Mouse (Mus musculus) midbrain, embryonic 15.5 days (tissue): ENCODE data around the gene Nfam1. TPM values are rescaled to one million over a fixed set of nuclear protein-coding genes. Genes with fewer than 3 reads are reported as not detected.

ENCODE experiments used
- ATAC-seq: fragments of 200-750 bp; cut with Nextera tagmentation; replicated peaks from 2 replicates; pipeline ENCODE4 v1.8.0; 2017; ENCODE audit warnings: moderate TSS enrichment
- H3K27ac ChIP-seq: fragments of 300-500 bp; sonication (generic); 2 replicates; pipeline ENCODE4 v1.5.1; 2015; ENCODE audit warnings: mild to moderate bottlenecking, inconsistent platforms
- H3K27me3 ChIP-seq: fragments of 300-500 bp; sonication (generic); replicated peaks from 2 replicates; pipeline ENCODE4 v1.6.1; 2015; ENCODE audit warnings: inconsistent platforms
- H3K36me3 ChIP-seq: fragments of 300-500 bp; sonication (generic); replicated peaks from 2 replicates; pipeline ENCODE4 v1.6.1; 2015; ENCODE audit warnings: inconsistent platforms
- H3K4me1 ChIP-seq: fragments of 300-500 bp; sonication (generic); 2 replicates; pipeline ENCODE4 v1.6.1; 2015; ENCODE audit warnings: inconsistent platforms
- H3K4me2 ChIP-seq: fragments of 300-500 bp; sonication (generic); 2 replicates; pipeline ENCODE4 v1.6.1; 2015; ENCODE audit warnings: inconsistent platforms, mild to moderate bottlenecking, moderate library complexity
- H3K4me3 ChIP-seq: fragments of 300-500 bp; sonication (generic); 2 replicates; pipeline ENCODE4 v1.5.1; 2015; ENCODE audit warnings: mild to moderate bottlenecking, inconsistent platforms
- H3K9ac ChIP-seq: fragments of 300-500 bp; sonication (generic); 2 replicates; pipeline ENCODE4 v1.6.1; 2015; ENCODE audit warnings: mild to moderate bottlenecking, inconsistent platforms
- H3K9me3 ChIP-seq: fragments of 300-500 bp; sonication (generic); 2 replicates; pipeline ENCODE4 v1.6.1; 2016; ENCODE audit warnings: inconsistent platforms
- WGBS: fragments of 180-500 bp; shearing (Covaris S2); methylation state at CpG from one replicate; pipeline ENCODE4 v1.1.7; 2015; ENCODE audit warnings: mixed read lengths; 5-methylcytosine and 5-hydroxymethylcytosine counted together
- polyA plus RNA-seq: library from polyadenylated mRNA; unstranded; fragments of >200 nt; fragmentation: Nextera tagmentation; extraction: Ambion mirVana; gene quantifications from 2 replicates; pipeline ENCODE4 v1.2.1, GENCODE M21; 2015

The Nfam1 gene
- polyA plus RNA-seq, 1 experiment from 2014 or later, result 2.9 TPM

GRCm38 (mm10) chr15:82963090-82963489 lies 70.0 kb downstream of the Nfam1 start:
- Histone ChIP-seq H3K4me2 (peak overlapping the region; percentile 70), H3K4me1 (peaks cover 70% of the 10 kb centered on the region), H3K9me3 (no peaks in the 10 kb centered on the region), H3K4me3 (peak overlapping the region; percentile 58), H3K27me3 (0 out of 2 replicates have a peak, but pooled peaks cover 3% of the 10 kb centered on the region), H3K9ac (peak overlapping the region; percentile 65), H3K36me3 (no peaks in the 10 kb centered on the region), H3K27ac (peak overlapping the region; percentile 78)
- 2% methylated on average over 34 of the region's 39 CpGs for WGBS
- no peak for ATAC-seq

- Histone ChIP-seq H3K27ac (peak overlapping the region; percentile 78), H3K9me3 (no peaks in the 10 kb centered on the region), H3K36me3 (no peaks in the 10 kb centered on the region), H3K4me2 (peak overlapping the region; percentile 70), H3K27me3 (0 out of 2 replicates have a peak, but pooled peaks cover 3% of the 10 kb centered on the region), H3K4me1 (peaks cover 70% of the 10 kb centered on the region), H3K9ac (peak overlapping the region; percentile 65), H3K4me3 (peak overlapping the region; percentile 58)
- WGBS, result 33% methylated on average over 4 of the region's 4 CpGs
- 0 out of 2 replicates have a peak, but pooled peaks have one; percentile 15 for ATAC-seq
These were observed 70.6 kb downstream of the Nfam1 start for GRCm38 (mm10) chr15:82962536-82962935.

GRCm38 (mm10) chr15:82960786-82961561 lies 72.1 kb downstream of the Nfam1 start:
- H3K36me3 ChIP-seq, result no peaks in the 10 kb centered on the region
- H3K9me3 ChIP-seq, result no peaks in the 10 kb centered on the region
- H3K4me1 ChIP-seq, result peaks cover 83% of the 10 kb centered on the region
- WGBS, result 2% methylated on average over 26 of the region's 26 CpGs
- peak overlapping the region; percentile 70 for H3K4me2 ChIP-seq
- H3K27ac ChIP-seq, result peak overlapping the region; percentile 78
- peak overlapping the region; percentile 54 for H3K9ac ChIP-seq
- H3K4me3 ChIP-seq, result peak overlapping the region; percentile 58
- ATAC-seq, result peak; percentile 8; the same call in 1 of the 2 replicates
- 0 out of 2 replicates have a peak, but pooled peaks cover 3% of the 10 kb centered on the region for H3K27me3 ChIP-seq

DNA sequence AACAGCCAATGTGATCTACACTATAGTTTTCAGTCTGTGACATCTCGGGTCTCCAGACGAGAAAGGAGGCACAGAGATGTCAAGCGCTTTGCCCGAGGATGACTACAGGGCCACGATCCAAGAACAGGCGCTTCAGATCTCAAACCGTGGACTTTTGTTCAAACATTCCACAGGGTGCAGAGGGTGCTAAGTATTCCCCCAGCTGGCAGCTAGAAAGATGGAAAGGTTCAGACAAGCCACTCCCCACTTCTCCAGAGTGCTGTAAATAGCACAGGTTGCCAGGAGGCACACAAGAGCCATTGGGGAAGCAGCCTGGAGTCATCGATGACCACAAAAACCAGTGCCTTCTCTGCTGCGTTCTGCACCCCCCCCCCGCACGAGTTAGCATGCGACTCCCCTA lies 74.0 kb downstream of the Nfam1 start:
- Histone ChIP-seq H3K36me3 (no peaks in the 10 kb centered on the region), H3K9me3 (no peaks in the 10 kb centered on the region), H3K4me2 (peak overlapping the region; percentile 70), H3K4me1 (peaks cover 79% of the 10 kb centered on the region), H3K9ac (peak overlapping the region; percentile 41; the same call in 1 of the 2 replicates), H3K27ac (peak overlapping the region; percentile 73), H3K27me3 (no peaks in the 10 kb centered on the region), H3K4me3 (peak overlapping the region; percentile 20; the same call in 1 of the 2 replicates)
- no peak for ATAC-seq
- WGBS, result 57% methylated on average over 12 of the region's 12 CpGs

DNA sequence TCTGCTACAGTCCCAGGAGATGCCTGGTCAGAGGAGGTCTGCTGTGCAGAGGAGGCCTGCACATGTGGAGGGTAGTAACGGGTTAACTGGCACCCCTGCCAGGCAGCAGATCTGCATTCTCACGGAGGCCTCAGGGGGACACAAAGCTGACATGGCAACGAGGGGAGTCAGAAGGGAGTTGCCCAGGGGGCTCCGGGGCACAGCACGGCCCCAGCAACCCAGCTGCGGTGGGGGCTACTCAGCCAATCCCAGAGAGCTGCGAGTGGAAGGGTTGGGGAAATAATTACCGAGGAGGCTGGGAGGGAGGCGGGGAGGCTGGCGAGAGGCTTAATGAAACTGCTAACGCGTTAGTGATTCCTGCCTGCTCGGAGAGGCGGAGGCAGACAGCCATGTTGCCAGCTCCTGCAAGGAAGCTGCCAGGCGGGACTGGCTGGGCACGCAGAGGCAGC lies 74.8 kb downstream of the Nfam1 start:
- no peaks in the 10 kb centered on the region for H3K36me3 ChIP-seq
- peak overlapping the region; percentile 41 for H3K9ac ChIP-seq
- peaks cover 86% of the 10 kb centered on the region for H3K4me1 ChIP-seq
- no peaks in the 10 kb centered on the region for H3K9me3 ChIP-seq
- peak; percentile 38 for ATAC-seq
- peak overlapping the region; percentile 20 for H3K4me3 ChIP-seq
- no peaks in the 10 kb centered on the region for H3K27me3 ChIP-seq
- WGBS, result 6% methylated on average over 16 of the region's 16 CpGs
- peak overlapping the region; percentile 73 for H3K27ac ChIP-seq
- peak overlapping the region; percentile 70 for H3K4me2 ChIP-seq

DNA sequence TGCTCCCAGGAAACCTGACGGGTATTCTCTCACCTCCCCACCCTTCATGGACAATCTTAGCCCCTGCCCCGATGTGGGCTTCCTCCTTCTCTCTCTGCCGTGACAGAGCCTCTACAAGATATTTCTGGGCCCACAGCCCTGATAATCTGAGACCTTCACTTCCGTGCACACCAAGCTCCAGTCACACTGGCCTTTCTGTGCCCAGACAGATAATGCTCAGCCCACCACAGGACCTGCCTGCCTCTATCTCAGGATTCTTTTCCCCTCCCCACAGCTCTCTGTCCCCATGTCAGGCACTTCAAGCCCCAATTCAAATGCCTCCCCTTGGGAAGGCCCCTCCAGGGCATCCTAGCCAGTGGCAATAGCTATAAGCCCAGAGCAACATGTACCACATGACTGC lies 76.4 kb downstream of the Nfam1 start:
- WGBS, result 63% methylated on average over 4 of the region's 4 CpGs
- Histone ChIP-seq H3K4me2 (no peak overlapping the region), H3K4me1 (peaks cover 87% of the 10 kb centered on the region), H3K27ac (no peak overlapping the region), H3K27me3 (no peaks in the 10 kb centered on the region), H3K9ac (no peak overlapping the region), H3K4me3 (no peak overlapping the region), H3K36me3 (no peaks in the 10 kb centered on the region), H3K9me3 (no peaks in the 10 kb centered on the region)
- ATAC-seq, result no peak

- H3K36me3 ChIP-seq, result no peaks in the 10 kb centered on the region
- ATAC-seq, result no peak
- peaks cover 83% of the 10 kb centered on the region for H3K4me1 ChIP-seq
- H3K4me2 ChIP-seq, result no peak overlapping the region
- H3K4me3 ChIP-seq, result no peak overlapping the region
- WGBS, result 75% methylated on average over 3 of the region's 3 CpGs
- H3K27ac ChIP-seq, result no peak overlapping the region
- H3K9ac ChIP-seq, result no peak overlapping the region
- H3K27me3 ChIP-seq, result no peaks in the 10 kb centered on the region
- no peaks in the 10 kb centered on the region for H3K9me3 ChIP-seq
These were observed 76.8 kb downstream of the Nfam1 start for GRCm38 (mm10) chr15:82956310-82956709.

DNA sequence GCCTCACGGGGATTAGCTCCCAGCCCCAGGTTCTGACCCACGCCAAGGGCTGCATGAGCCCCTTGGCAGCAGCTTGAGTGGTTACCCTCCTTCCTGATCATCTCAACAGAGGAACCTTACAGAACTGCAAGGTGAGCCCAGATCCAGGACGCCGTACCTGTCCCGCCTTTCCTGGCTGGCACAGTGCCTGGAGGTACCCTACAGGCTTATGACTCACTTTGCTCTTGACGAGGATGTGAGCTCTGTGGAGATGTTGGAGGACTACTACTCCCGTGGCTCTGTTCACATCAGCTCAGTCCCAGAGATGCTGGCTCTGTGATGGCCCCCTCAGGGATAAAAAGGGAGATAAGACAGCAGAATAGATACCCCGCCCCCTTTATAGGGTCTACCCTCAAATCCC lies 77.8 kb downstream of the Nfam1 start:
- H3K36me3 ChIP-seq, result no peaks in the 10 kb centered on the region
- H3K27ac ChIP-seq, result no peak overlapping the region
- ATAC-seq, result no peak
- no peak overlapping the region for H3K4me3 ChIP-seq
- no peaks in the 10 kb centered on the region for H3K27me3 ChIP-seq
- no peaks in the 10 kb centered on the region for H3K9me3 ChIP-seq
- no peak overlapping the region for H3K4me2 ChIP-seq
- peaks cover 80% of the 10 kb centered on the region for H3K4me1 ChIP-seq
- no peak overlapping the region for H3K9ac ChIP-seq
- 82% methylated on average over 8 of the region's 8 CpGs for WGBS

DNA sequence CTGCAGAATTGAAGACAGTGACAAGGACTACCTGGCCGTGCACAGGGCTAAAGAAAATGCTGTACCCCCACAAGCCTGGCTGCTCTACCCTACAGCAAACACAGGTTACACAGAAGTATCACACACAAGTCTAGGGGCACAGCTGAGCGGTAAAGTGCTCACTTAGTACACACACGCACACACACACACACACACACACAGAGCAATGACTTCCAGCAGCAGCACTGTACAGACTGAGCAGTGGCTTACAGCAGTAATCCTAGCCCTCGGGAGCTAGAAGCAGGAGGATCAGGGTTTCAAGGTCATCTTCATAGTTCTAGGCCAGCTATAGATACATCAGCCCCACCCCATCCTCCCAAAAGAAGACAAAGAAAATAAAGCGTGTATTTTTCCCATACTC lies 79.1 kb downstream of the Nfam1 start:
- H3K36me3 ChIP-seq, result no peaks in the 10 kb centered on the region
- no peak overlapping the region for H3K4me3 ChIP-seq
- H3K4me1 ChIP-seq, result peaks cover 70% of the 10 kb centered on the region
- no peak for ATAC-seq
- H3K4me2 ChIP-seq, result no peak overlapping the region
- H3K27ac ChIP-seq, result no peak overlapping the region; the same call in 1 of the 2 replicates
- no peaks in the 10 kb centered on the region for H3K9me3 ChIP-seq
- WGBS, result 59% methylated on average over 5 of the region's 5 CpGs
- no peaks in the 10 kb centered on the region for H3K27me3 ChIP-seq
- H3K9ac ChIP-seq, result no peak overlapping the region

DNA sequence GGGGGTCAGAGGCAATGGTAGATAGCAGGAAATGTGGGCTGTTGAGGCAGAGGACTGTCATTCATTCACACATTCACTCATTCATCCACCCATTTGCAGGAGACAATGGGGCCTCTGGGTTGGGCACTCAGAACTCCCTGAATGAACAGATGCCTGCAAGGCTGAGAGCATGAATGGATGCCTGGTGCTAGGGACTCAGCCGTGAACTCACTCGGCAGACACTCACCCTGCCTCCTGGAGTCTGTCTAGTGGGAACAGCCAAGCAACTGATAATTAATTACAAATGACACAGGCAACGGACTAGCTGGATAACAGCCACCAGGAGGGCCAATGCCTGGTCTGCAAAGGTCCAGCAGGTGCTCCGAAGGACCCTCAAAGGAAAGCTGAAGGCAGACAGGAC lies 80.0 kb downstream of the Nfam1 start:
- H3K4me1 ChIP-seq, result peaks cover 63% of the 10 kb centered on the region

DNA sequence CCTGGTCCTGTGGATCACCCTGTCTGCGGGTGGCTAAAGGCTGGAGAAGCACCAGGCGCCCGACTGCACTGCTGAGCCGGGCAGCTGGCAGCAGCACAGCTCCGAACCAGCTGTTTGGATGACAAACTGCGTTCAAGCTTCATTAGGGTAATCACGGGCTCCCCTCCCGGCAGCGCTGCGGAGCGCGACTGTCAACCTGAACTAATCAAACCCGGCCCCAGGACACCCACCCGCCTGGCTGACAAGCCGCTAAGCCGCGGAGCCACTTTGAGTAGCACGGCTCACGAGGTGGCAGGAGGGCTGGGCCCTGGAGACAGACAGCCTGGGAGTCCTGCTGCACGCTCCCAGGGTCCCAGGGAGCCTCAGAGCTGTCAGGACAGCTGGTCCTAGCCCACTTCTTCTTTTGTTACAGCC lies 80.8 kb downstream of the Nfam1 start:
- no peaks in the 10 kb centered on the region for H3K9me3 ChIP-seq
- H3K36me3 ChIP-seq, result no peaks in the 10 kb centered on the region
- WGBS, result 3% methylated on average over 20 of the region's 20 CpGs
- H3K9ac ChIP-seq, result no peak overlapping the region
- peak; percentile 62 for ATAC-seq
- H3K4me2 ChIP-seq, result peak overlapping the region; percentile 19; the same call in 1 of the 2 replicates
- no peak overlapping the region for H3K4me3 ChIP-seq
- H3K27ac ChIP-seq, result peak overlapping the region; percentile 66
- H3K27me3 ChIP-seq, result no peaks in the 10 kb centered on the region
- H3K4me1 ChIP-seq, result peaks cover 60% of the 10 kb centered on the region

More for the DNA sequence above, 80.0 kb downstream of the Nfam1 start:
- Histone ChIP-seq H3K4me3 (no peak overlapping the region), H3K27me3 (no peaks in the 10 kb centered on the region), H3K36me3 (no peaks in the 10 kb centered on the region), H3K9ac (no peak overlapping the region), H3K4me2 (no peak overlapping the region), H3K9me3 (no peaks in the 10 kb centered on the region), H3K27ac (no peak overlapping the region)
- WGBS, result 19% methylated on average over 4 of the region's 4 CpGs
- no peak for ATAC-seq

DNA sequence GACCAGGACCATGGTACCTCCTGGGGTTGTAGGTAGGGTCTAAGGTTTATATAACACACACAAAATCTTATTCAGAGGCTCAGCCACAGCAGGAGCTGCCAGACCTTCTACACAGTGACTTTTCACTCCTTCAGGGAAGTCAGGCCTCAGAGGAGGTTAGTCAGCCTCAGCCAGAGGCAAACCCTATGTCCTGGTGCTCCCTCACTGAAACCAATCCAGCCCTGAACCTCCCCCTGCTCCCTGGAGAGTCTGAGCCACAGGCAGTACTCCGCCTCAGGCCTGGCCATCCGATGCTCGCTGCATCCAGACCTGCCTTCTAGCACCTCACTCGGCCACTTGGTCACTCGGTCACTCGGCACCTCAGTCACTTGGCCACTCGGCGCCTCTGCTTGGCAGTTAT lies 82.9 kb downstream of the Nfam1 start:
- Histone ChIP-seq H3K27ac (no peak overlapping the region), H3K27me3 (no peaks in the 10 kb centered on the region), H3K4me2 (no peak overlapping the region), H3K9me3 (no peaks in the 10 kb centered on the region), H3K4me1 (peaks cover 64% of the 10 kb centered on the region), H3K9ac (no peak overlapping the region), H3K36me3 (no peaks in the 10 kb centered on the region), H3K4me3 (no peak overlapping the region)
- ATAC-seq, result no peak
- 62% methylated on average over 8 of the region's 8 CpGs for WGBS

GRCm38 (mm10) chr15:82947431-82947830 lies 85.7 kb downstream of the Nfam1 start:
- WGBS, result 68% methylated on average over 5 of the region's 5 CpGs
- no peak for ATAC-seq
- H3K4me1 ChIP-seq, result peaks cover 47% of the 10 kb centered on the region
- no peak overlapping the region for H3K27ac ChIP-seq
- H3K36me3 ChIP-seq, result no peaks in the 10 kb centered on the region
- H3K4me3 ChIP-seq, result no peak overlapping the region
- H3K27me3 ChIP-seq, result no peaks in the 10 kb centered on the region
- H3K9ac ChIP-seq, result no peak overlapping the region
- H3K4me2 ChIP-seq, result no peak overlapping the region
- no peaks in the 10 kb centered on the region for H3K9me3 ChIP-seq
